Mouse (Mus musculus): Measurements from ENCODE around the gene Olfr1193. TPM values are rescaled to one million over a fixed set of nuclear protein-coding genes. Genes with fewer than 3 reads are reported as not detected.
"Not testable (repeated sequence)": the region's sequence is repeated elsewhere in the genome, so short reads cannot be mapped to it uniquely, and the experiment has no call there.

Olfr1193 gene
- not detected for total RNA-seq (2021)

GRCm38 (mm10) chr2:88675328-88675727 is at the start of gene Olfr1193:
Gene Olfr1193, plus strand, starts transcription at chr2:88675628.
- intact Hi-C loops (cut with DNase I); DNase-seq (ENCODE audit: low spot score): not testable (repeated sequence)

GRCm38 (mm10) chr2:88640242-88640641 is 35.2 kb upstream of the Olfr1193 start, which contains the start of gene Olfr1191-ps1:
Gene Olfr1191-ps1, plus strand, starts transcription at chr2:88640542.
- DNase-seq (ENCODE audit: low spot score); intact Hi-C loops (cut with DNase I): not testable (repeated sequence)

- intact Hi-C loops (cut with DNase I), result no loop called here
- DNase-seq (ENCODE audit: low spot score), result no peak
These were observed 27.2 kb upstream of the Olfr1193 start, which contains the start of gene Olfr1192-ps1 for GRCm38 (mm10) chr2:88648209-88648608. Gene Olfr1192-ps1, plus strand, starts transcription at chr2:88648509.

- intact Hi-C loops (cut with DNase I), result no loop called here
- no peak for DNase-seq (ENCODE audit: low spot score)
These were observed 13.7 kb downstream of the Olfr1193 start, which contains the start of gene Olfr1195 for GRCm38 (mm10) chr2:88689087-88689486. Gene Olfr1195, minus strand, starts transcription at chr2:88689187.

GRCm38 (mm10) chr2:88704497-88704896 is 29.1 kb downstream of the Olfr1193 start, which contains the start of gene Olfr1196:
Gene Olfr1196, minus strand, starts transcription at chr2:88704597.
- intact Hi-C loops (cut with DNase I), result no loop called here
- no peak for DNase-seq (ENCODE audit: low spot score)

Other genes starting within 250 kb of the Olfr1193 start
- not detected for gene Olfr1181, start 249.5 kb upstream of the Olfr1193 start, total RNA-seq (2021)
- gene Gm13757, start 226.5 kb upstream of the Olfr1193 start, total RNA-seq (2021), result not detected
- gene Olfr1183, start 220.8 kb upstream of the Olfr1193 start, total RNA-seq (2021), result not detected
- not detected for gene Olfr1184, start 192.0 kb upstream of the Olfr1193 start, total RNA-seq (2021)
- not detected for gene Olfr1185-ps1, start 182.3 kb upstream of the Olfr1193 start, total RNA-seq (2021)
- gene Olfr1186, start 157.1 kb upstream of the Olfr1193 start, total RNA-seq (2021), result not detected
- gene Olfr1188, start 118.7 kb upstream of the Olfr1193 start, total RNA-seq (2021), result not detected
- gene Olfr1189, start 89.2 kb upstream of the Olfr1193 start, total RNA-seq (2021), result not detected
- gene Olfr1191-ps1, start 35.1 kb upstream of the Olfr1193 start, total RNA-seq (2021), result not detected
- gene Olfr1192-ps1, start 27.1 kb upstream of the Olfr1193 start, total RNA-seq (2021), result not detected
- not detected for gene Olfr1195, start 13.6 kb downstream of the Olfr1193 start, total RNA-seq (2021)
- not detected for gene Olfr1196, start 29.0 kb downstream of the Olfr1193 start, total RNA-seq (2021)
- gene Olfr1197, start 56.7 kb downstream of the Olfr1193 start, total RNA-seq (2021), result not detected
- gene Olfr1198, start 75.7 kb downstream of the Olfr1193 start, total RNA-seq (2021), result not detected
- not detected for gene Olfr1199, start 84.8 kb downstream of the Olfr1193 start, total RNA-seq (2021)
- not detected for gene Olfr1200, start 94.9 kb downstream of the Olfr1193 start, total RNA-seq (2021)
- gene Olfr1201, start 117.4 kb downstream of the Olfr1193 start, total RNA-seq (2021), result not detected
- not detected for gene Olfr1202, start 138.9 kb downstream of the Olfr1193 start, total RNA-seq (2021)
- not detected for gene Olfr1205, start 154.1 kb downstream of the Olfr1193 start, total RNA-seq (2021)
- gene Olfr1204, start 173.7 kb downstream of the Olfr1193 start, total RNA-seq (2021), result not detected
- gene Olfr1206, start 187.6 kb downstream of the Olfr1193 start, total RNA-seq (2021), result not detected
- gene Olfr1208, start 226.7 kb downstream of the Olfr1193 start, total RNA-seq (2021), result not detected
- gene Olfr1209, start 239.5 kb downstream of the Olfr1193 start, total RNA-seq (2021), result not detected